Mouse (Mus musculus): ENCODE measurements around the gene Nars2.

DNA sequence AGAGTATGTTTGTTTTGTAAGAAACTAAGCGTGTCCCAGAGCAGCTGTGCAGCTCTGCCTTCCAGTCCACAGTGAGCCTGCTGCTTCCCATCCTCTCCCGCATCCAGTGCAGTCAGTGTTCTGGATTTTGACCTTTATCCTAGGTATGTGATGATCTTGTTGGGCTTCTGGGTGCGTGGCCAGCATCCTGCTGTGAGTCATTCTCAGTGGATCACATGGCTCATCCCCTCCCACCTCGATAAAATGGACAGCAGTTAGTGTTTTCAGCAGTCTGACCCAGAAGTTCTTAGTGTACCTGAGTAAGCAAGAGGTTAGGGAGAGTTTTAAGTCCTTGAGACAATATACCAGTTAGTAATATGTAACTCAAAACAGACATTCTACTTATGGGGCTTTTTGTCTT is 36.4 kb downstream of the Nars2 start:
- TF ChIP-seq EP300 (IDR thresholded peaks at IDR 0.05; ENCODE audit: low read depth) (no peak), CTCF (IDR thresholded peaks at IDR 0.05; ENCODE audit: low read depth) (no peak)

Data from heart, postnatal 0 days (tissue).